Mouse (Mus musculus): ENCODE data around the gene Cdca7l.

Gene Cdca7l

DNA sequence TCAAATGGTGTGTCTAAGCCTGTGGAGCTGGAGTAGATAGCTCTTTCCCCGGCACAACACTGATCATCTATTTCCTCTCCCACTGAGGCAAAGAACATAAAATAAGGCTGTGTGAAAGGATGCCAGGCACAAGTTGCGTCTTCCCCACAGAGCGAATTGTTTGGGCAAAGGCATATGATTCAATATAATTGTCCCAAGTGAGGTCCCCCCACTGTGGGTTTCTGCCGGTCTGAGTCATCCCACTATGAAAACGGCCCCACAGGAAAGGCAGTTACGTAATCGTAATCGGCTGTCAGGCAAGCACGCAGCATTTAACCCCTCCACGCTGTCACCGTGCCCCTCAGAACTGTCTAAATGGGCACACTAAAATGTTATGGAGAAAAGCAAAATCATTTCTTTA is 6.0 kb downstream of the Cdca7l start:
- no peak for DNase-seq

DNA sequence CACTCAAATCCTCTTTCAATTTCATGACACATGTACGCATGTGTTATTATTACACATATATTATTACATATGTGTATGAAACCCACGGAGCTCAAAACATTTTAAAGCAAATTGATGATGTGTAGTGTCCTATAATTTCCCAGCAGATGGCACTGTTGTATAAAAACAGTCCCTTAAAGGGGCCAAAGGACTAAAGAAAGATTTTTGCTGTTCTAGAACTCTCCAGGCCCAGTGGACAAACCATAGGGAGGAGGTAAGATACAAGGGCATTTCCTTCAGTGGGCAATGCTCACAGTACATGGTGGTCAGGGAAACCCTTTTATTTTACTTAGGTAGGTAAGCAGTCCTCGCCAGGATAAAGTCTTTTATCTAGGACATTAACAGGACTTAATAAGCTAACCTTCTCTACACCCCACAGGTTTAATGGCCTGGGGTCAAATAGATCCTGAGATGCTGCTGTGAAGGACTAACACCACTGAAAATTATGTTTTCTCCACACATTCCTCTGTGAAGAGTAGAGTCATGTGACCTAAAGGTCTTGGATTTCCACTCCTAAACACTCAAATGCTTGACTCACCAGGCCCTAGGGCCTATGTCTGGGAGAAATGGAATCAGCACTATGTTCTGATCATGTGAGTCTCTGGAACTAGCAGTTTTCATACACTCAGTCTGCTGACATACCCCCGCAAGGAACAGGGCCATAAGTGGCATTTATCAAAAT is 16.2 kb downstream of the Cdca7l start:
- peak in 1 of 2 experiments; percentile 65 for DNase-seq

DNA sequence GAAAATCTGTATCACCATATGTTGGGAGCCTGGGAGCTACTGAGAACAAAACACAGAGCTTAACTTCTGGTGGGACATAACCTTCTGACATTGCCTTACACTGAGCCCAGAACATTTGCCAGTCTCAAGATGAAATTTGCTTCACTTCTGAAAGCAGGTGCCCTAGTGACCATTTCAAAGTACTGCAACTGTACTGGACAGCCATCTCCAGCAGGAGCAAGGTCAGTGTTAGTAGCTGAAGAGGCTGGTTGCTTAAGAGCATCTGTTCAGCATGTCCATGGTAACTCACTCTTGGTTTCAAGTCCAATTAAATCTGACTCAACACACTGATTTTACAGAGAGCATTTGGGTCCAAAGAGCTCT is 16.8 kb downstream of the Cdca7l start:
- DNase-seq, result no peak

DNA sequence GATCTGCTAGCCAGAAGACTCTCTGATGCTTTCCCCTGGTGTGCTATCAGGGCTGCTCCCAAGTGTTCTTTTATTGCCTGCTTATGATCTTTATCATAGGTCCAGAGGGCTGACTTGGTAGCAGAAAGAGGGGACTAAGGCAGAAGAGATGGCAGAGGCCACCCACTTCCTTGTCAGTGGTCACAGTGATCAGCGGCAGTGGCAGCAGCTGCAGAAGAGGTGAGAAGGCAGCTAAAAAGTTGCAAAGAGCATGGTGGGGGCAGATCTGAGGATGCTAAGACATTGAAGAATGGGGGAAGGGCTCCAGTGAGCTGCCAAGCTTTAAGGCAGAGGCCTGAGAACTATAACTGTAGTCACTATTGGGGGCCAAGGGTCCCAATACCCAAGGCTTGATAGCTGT is 17.3 kb downstream of the Cdca7l start:
- no peak for DNase-seq

DNA sequence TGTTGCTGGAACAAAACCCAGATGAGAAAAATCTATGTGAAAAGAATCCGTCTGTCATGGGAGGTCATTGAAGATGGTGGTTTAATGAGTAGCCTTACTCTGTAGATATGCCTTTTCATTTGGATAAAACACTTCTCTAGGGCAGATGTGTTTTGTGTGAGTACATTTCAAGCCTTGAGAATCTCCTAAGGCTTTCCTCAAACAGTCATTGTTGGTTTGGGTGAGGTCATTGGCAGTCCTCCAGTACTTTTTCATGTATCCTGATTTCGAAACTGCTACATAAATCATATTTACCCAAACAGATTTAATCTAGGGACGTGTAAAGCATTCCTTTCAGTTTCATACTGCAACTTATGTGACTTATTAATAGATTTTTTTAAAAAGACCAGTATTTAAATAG is 24.3 kb downstream of the Cdca7l start:
- DNase-seq, result no peak

DNA sequence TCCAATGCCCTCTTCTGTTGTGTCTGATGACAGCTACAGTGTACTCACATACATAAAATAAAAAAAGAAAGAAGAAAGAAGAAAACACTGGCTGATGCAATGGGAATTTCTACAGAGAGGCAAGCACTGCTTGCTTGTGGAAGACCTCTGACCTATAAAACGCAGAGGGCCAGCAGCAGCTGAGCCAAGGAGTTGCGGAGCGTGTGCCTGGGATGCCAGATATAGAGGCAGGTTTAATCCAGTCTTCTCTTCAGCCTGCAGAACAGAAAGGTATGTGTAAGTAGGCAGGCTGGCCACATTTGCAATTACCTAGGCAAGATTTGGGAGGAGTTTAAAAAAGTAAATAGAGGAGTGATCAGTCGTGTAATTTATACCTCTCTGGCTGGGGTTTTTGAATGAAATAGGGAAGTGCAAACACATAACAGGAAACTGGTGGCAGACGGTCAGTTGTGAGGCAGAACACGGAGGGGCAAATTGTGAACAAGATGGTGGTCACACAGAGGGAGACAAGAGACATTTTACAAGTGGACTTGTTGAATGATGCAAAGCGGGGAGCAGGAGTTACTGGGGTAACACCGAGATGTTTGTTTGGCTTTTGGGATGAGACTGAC is 27.4 kb downstream of the Cdca7l start:
- no peak for DNase-seq

DNA sequence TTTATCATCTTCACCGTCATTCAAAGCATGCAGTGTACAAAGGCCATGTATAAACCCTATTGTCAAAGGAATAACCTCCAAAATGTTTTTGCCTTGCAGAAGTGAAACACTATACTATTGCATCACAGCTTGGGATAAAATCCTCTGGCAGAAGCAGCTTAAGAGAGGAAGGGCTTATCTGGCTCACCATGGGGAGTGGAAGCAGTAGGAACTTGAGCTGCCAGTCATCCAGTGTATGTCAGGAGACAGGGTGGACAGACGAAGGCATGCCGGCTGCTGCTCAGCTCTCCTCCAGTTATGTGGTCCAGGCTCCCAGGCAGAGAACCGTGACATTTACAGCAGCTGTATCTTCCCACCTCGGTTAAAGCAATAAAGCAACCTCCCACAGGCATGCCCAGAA is 28.1 kb downstream of the Cdca7l start:
- DNase-seq, result no peak

DNA sequence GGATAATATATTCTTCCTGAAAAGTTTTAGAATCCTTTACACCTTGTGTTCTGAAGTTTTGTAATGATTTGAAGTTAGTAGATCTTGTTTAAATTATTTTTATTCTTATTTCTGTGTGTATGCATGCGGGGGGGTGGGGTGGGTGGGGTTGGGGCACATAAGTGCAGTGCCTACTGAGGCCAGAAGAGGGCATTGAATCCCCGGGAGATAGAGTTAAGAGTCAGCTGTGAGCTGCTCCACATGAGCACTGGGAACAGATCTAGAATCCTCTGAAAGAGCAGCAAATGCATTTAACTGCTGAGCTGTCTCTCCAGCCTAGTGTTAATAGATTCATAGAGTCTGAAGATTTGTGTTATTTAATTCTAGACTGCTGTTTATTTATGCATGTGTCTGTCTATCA is 30.6 kb downstream of the Cdca7l start:
- DNase-seq, result no peak

DNA sequence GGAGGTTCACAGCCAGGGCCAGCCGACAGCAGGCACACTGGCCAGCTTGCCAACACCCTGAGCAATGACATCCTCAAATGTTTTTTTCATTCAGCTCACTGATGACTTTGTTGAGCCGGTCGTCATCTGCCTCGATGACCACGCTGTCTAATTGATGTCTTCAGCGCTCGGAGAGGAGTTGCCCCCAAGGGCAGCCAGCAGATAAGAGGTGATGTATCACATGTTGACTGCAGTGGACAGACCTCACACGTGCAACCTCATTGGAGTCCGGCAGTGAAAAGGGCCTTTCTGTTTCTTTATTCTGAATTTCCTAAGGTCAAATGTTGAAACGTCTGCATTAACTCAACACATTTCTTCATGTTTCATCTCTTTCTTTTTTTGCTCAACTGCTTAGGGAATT is 31.3 kb downstream of the Cdca7l start:
- peak in 1 of 2 experiments; percentile 17 for DNase-seq

DNA sequence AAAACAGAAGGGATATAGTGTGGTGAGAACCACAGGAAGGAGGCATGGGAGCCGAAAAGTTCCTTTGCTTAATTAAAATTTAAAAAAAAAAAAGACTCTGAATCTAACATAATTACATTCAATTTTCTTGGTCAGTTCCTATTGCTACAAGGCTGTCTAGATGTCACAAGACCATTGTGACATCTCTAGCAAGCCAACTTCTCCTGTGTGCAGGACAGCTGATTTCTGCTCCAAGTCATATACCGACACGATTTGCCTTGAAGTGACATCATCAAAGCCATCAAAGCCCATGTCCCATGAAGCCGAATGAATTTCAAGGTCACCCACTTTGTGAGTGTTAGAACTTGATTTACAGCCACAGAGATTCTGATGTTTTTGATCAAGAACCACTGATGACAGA is 33.3 kb downstream of the Cdca7l start:
- no peak for DNase-seq

DNA sequence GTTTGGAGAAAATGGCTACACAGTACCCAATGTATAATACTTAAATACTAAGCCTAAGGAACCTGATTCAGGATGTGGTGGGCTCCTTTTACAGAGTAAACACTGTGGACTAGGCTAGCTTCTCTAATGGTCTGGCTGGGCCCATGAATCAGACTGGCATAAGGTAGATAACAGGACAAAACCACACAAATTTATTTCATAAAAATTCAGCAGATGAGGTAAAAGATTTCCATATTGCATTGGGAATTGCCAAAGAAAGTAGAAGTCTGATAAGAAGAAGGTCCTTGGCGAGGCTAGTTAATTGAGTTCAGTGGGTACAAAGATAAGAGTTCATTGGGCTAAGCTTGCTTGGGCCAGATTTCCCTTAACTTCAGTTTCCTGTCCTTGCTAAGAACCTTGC is 36.6 kb downstream of the Cdca7l start:
- no peak for DNase-seq

DNA sequence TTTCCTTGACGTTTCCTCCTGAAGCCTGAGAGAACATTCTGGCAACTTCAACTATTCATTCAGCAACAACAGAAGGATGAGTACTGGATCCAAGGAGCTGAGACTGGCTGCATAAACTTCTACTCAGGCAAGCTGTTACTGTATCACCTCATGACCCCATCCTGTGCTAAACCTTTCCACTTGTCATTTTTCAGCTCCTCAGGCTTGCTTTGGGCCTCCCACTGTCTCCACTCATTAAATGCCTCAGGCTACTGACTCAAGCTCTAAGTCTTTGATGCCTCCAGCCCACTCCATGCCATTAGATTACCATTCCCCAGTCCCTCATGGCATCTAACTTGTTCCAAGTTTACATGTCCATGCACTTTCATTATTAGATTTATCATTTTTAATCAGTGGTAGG is 38.6 kb downstream of the Cdca7l start:
- no peak for DNase-seq

DNA sequence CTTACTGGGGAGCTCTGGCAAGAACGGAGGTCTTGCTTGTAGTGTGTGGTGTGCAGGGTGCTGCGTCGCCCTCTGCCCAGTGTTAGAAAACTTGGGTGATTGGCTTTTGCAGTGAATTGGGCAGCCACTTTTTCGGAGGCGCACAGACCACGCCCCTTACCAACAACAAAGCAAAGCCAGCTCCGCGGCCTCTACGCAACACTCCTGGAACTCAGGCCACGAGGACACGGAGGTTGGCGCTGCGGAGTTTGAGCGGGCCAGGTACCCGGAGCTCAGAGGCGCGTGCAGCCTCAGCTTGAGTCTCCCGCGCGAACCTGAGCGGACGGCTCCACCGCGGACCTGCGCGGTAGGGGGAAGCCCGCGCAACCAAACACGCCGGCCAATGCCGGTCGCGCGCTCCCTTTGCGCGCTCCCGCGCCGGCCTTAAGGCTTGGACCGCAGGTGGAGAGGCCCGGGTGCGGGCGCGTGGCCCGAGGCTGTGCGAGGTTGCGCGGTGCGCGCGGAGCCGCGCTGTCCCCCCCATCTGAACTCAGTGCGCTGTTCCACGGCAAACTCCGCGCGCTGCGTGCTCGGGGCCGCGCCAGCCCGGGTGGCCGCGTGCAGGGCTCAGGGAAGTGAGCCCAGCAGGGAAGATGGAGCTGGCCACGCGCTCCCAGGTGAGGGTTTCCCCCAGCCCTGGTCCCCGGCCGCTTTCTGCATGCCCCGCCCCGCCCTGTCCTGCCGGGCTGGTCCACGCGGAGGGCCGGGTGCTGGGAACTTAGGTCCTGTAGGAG is 39.4 kb downstream of the Cdca7l start:
- DNase-seq, result peak; percentile 75 to 81

DNA sequence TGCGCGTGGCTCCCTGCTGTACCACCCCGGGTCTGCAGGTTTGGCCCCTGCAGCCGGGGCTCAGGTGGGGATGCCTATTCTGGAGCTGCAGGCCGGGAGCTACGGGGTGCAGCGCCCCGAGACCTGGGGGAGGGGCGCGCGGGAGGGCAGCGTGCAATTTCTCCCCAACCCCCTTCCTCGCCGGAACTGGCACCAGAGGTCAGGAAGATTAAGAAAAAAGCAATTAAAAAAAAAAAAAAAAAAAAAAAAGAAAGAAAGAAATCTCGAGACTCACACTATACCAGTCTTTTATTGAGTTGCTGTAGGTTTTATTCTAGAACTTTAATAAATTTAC is 40.0 kb downstream of the Cdca7l start:
- no peak for DNase-seq

DNA sequence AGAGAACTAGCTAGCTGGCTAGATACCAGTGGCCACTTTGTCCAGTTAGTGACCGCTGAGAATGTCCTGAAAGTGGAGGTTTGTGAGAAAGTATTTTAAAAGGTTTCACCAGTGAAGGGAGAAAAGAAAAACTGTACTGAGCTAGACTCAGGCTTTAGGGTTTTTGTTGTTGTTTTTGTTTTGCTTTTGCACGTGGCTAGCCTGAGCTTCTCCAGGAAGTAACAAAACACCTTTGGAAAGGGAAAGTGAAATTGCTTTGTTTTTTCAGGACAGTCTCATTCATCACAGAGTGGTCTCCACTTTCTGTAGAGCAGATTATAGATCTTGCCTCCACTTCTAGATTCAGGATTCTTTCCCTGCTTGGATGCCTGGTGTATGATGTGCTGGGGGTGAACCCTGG is 40.8 kb downstream of the Cdca7l start:
- DNase-seq, result no peak

DNA sequence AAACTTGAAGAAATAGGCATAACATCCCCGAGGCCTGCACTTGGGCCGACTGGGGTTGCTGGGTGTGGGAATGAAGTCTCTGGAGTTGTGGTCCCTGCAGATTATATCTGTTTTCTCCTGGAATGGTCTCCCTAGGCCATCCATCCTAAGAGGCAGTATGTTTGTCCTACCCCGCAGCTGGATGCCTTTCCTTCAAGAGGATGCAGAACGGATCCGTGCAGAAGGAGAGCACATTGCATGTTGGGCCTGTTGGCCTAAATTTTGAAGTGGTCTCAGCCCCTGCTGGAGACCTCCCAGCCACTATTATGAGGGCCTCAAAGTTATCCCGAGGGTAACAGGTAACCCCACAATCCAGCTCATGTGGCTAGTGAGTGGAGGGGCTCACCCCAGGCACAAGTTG is 44.5 kb downstream of the Cdca7l start:
- DNase-seq, result no peak

DNA sequence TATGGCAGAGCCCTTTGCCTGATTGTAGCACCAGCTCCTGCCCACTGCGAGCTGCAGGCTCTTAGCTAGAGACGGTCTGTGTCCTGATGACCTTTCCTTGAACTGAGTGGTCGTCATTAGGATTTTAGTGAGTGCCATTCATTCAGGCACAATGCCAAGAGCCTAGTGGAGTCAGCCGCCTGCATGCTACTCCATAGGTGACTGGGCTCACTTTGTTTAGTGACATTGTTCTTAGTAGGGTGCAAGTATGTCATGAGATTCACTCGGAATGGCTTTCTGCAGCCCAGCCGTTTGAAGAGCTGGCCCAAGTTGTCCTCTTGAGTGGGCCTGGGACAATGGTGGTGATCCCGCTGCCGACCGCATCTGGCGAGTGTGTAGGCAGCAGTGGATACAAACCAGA is 46.4 kb downstream of the Cdca7l start:
- DNase-seq, result no peak

DNA sequence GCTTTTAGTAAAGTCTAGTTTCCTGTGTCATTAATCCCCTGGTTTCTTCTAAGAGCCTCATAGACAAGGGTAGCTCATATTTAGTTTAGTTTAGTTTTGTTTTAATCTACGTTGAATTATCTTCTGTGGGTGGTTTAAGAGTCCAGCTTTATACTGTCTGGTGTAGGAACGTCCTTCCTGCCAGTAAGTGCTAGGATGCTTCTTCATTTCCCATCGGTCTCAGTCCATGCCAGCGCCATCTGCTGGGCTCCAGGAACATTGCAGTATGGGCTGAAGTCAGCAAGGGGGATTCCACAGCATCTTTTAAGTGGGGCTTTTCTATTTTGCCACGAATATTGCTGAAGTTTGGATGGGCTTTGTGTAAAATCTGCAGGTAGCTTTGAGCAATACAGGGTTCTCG is 49.2 kb downstream of the Cdca7l start:
- peak; percentile 79 to 80 for DNase-seq

DNA sequence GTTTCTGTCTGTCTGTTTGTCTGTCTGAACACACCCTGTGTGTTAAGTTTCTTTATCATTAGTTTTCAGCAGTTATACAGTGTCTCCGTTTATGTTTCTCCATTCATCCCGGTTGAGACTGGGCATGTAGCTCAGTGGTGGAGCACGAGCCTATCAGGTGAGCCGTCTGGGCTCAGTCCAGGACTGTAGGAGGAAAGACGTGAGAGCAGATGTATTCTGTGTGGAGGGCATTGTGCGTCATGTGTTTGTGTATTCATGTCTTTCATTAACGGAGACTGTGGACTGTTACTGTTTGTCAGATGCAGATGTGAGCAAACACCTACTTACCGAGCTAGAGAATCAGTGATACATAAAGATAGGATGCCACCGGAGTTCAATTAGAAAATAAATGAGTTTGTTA is 52.9 kb downstream of the Cdca7l start:
- no peak for DNase-seq

DNA sequence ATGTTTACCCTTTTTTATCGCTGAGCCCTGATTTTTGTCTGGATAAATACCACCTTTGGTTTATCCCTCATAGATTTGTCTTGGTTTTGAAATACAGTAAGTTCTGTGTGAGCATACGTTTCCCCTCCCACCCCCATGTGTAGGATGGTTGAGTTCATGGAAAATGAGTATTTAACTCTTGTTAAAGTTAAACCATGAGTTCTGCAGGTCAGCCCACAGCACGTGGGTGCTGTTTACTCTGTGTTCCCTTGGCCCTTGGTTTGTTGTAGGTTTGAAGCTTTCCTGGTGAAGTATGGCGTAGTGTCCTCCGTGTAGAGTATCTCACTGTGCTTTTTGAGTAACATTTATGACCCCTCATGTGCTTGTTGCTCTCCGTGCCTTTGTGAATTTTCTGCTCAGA is 53.8 kb downstream of the Cdca7l start:
- no peak for DNase-seq

DNA sequence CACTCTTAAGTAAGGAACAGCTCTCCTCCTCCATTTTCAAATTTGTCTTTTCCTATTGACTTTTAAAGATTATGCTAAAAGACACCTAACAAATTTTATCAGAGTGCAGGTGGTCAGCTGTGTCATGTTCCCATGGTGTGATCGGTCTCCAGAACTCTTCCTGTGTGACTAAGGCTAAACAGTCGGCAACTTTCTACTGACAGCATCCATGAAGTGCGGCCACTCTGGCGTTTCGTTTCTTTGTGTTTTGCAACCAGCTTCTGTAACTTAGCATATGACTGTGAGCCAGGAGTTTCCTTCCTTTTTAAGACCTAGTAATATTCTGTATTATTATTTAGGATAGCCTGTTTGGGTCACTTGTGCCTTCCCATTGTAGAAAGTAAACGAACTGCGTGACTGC is 56.8 kb downstream of the Cdca7l start:
- no peak for DNase-seq

DNA sequence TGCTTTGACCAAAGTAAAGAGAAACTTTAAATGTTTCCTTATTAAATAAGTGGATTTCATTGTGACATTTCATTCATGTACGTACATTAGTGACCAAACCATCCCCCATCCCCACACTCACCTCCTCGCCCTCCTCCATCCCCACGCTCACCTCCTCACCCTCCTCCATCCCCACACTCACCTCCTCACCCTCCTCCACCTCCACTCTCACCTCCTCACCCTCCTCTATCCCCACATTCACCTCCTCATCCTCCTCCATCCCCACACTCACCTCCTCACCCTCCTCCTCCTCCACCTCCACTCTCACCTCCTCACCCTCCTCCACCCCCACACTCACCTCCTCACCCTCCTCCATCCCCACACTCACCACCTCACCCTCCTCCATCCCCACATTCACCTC is 57.2 kb downstream of the Cdca7l start:
- no peak for DNase-seq

DNA sequence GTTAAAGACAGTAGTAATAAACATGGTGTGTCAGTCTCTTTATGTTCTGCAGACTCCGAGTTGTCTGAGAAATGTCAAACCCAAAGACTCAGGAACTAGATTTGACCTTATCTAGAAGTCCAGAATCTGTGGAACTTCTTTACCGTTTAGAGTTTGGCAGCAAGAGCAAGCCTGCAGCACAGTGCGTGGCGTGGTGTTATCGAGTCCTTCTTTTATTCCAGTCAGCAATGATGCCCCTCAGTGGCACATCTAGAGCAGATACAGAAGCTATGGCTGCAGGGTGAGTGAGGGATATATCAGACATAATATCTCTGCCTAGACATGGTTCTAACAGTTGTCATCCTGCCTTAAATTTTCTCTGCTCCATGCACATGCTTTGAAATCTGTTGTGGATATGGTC is 58.6 kb downstream of the Cdca7l start:
- no peak for DNase-seq
